Mouse (Mus musculus): ENCODE measurements around the gene Slc15a2.

- TF ChIP-seq CTCF (IDR thresholded peaks at IDR 0.05; ENCODE audit: low read depth) (no peak), EP300 (IDR thresholded peaks at IDR 0.05; ENCODE audit: low read depth) (no peak)
Measured at GRCm38 (mm10) chr16:36717481-36717880, 67.3 kb downstream of the Slc15a2 start.
